In the genomic region with DNA sequence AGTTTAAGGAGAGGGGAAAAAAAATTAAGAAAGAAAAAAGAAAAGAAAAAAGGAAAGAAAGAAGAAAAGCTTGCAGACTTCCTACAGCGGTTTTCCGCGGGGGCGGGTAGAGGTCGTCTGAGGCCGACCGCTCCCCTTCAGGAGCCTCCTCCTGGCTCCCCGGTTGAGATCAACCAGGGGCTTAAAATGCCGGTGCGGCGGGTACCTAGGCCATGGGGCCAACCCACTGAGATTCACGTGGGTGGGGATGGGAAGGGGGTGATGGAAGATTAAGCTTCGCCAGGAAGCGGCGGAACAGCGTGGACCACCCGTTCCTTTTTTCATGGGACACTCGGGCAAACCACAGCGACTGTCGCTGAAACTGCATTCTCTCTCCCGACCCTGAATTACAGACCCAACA, we compare ENCODE assay signal across 9 mouse cellular contexts. TPM values are rescaled to one million over a fixed set of nuclear protein-coding genes. Genes with fewer than 3 reads are reported as not detected.
DNase-seq lines count a peak whose midpoint lies in the region; ATAC-seq and TF ChIP-seq lines count a peak whose summit lies in the region.
"Had no signal": no experiment of that assay in that cellular context is flagged by ENCODE, and none has a peak within 500 bp of the region (broad histone marks: within the 10 kb centered on the region; RNA-seq: fewer than 3 reads in every experiment).

No protein-coding gene starts in this region.

- no peak for TF ChIP-seq CTCF in cerebellum, adult 2 months (IDR thresholded peaks at IDR 0.05; ENCODE audit: borderline replicate concordance, insufficient read depth, low read depth, low read length)

- H3K4me3 ChIP-seq in cerebellum, adult 2 months (replicated peaks; ENCODE audit: insufficient read depth, low read depth, low read length): peak overlapping the region; percentile 30
- H3K4me3 ChIP-seq in ES-E14 (ENCODE audit: insufficient read depth in 1 of 2, low read depth in 1 of 2, low read length in 2 of 2, poor library complexity in 1 of 2, severe bottlenecking in 1 of 2): peak overlapping the region; percentile 77 to 98
- H3K4me3 ChIP-seq in hindbrain, embryonic 12.5 days: peak overlapping the region; percentile 78
- peak overlapping the region; percentile 60 for H3K4me3 ChIP-seq in midbrain, embryonic 15.5 days

- no peaks in the 10 kb centered on the region for H3K9me3 ChIP-seq in ES-E14 (ENCODE audit: control insufficient read depth, insufficient read depth, low read depth, low read length)
- H3K9me3 ChIP-seq in hindbrain, embryonic 12.5 days (replicated peaks): no peaks in the 10 kb centered on the region
- H3K9me3 ChIP-seq in midbrain, embryonic 15.5 days: no peaks in the 10 kb centered on the region

- WGBS in cerebellum, adult 2 months: 20% methylated on average over 21 of the region's 21 CpGs
- WGBS in hindbrain, embryonic 12.5 days: 1% methylated on average over 21 of the region's 21 CpGs
- 2% methylated on average over 21 of the region's 21 CpGs for WGBS in midbrain, embryonic 15.5 days

- peaks cover 6% of the 10 kb centered on the region for H3K36me3 ChIP-seq in ES-E14 (ENCODE audit: control insufficient read depth, insufficient read depth, low read length, poor library complexity, severe bottlenecking)
- H3K36me3 ChIP-seq in hindbrain, embryonic 12.5 days: no peaks in the 10 kb centered on the region
- H3K36me3 ChIP-seq in midbrain, embryonic 15.5 days (replicated peaks): no peaks in the 10 kb centered on the region

- DNase-seq in cerebellum, adult 2 months: no peak
- no peak for DNase-seq in cerebellum, adult 9-11 months
- DNase-seq in ES-E14 (ENCODE audit: low read depth, low spot score): no peak
- DNase-seq in layer of hippocampus, adult 8-10 months (ENCODE audit: low spot score in 2 of 2): no peak
- no peak for DNase-seq in retina, embryonic 14.5 days (ENCODE audit: low spot score)
- no peak for DNase-seq in natural killer cell, adult 2 months (ENCODE audit: low spot score in 2 of 2)
- DNase-seq: retina, postnatal 1 day had no signal

- no peak for TF ChIP-seq POLR2A in cerebellum, adult 2 months (IDR thresholded peaks at IDR 0.05; ENCODE audit: borderline replicate concordance, insufficient read depth, low read length)

- peaks cover 8% of the 10 kb centered on the region; the same call in 1 of the 2 replicates for H3K27me3 ChIP-seq in cerebellum, adult 2 months (ENCODE audit: control insufficient read depth, insufficient read depth, low read length)
- H3K27me3 ChIP-seq in hindbrain, embryonic 12.5 days: peaks cover 24% of the 10 kb centered on the region
- H3K27me3 ChIP-seq in midbrain, embryonic 15.5 days (replicated peaks): peaks cover 6% of the 10 kb centered on the region

- in situ Hi-C loops in ES-E14 (cut with MboI; ENCODE audit: low sequenced_read_pairs in 2 of 2, unreplicated experiment in 2 of 2): no loop called here

- no peak for ATAC-seq in hindbrain, embryonic 12.5 days (ENCODE audit: low FRiP score)
- ATAC-seq in midbrain, embryonic 15.5 days (replicated peaks): no peak

- peaks cover 7% of the 10 kb centered on the region; the same call in 1 of the 2 replicates for H3K4me1 ChIP-seq in cerebellum, adult 2 months (ENCODE audit: control insufficient read depth, insufficient read depth, low read length)
- H3K4me1 ChIP-seq in ES-E14 (ENCODE audit: control insufficient read depth in 2 of 2, insufficient read depth in 2 of 2, low read length in 2 of 2, poor library complexity in 1 of 2): peaks cover 12 to 35% of the 10 kb centered on the region in 2 experiments; a peak in 3 of 4 replicates
- H3K4me1 ChIP-seq in hindbrain, embryonic 12.5 days: peaks cover 68% of the 10 kb centered on the region
- H3K4me1 ChIP-seq in midbrain, embryonic 15.5 days: peaks cover 68% of the 10 kb centered on the region

- peak overlapping the region; percentile 67 for H3K9ac ChIP-seq in ES-E14 (ENCODE audit: insufficient read depth, low read depth, low read length, poor library complexity, severe bottlenecking)
- H3K9ac ChIP-seq in hindbrain, embryonic 12.5 days: peak overlapping the region; percentile 88
- peak overlapping the region; percentile 49 for H3K9ac ChIP-seq in midbrain, embryonic 15.5 days

- H3K4me2 ChIP-seq in hindbrain, embryonic 12.5 days (replicated peaks): peak overlapping the region; percentile 87
- H3K4me2 ChIP-seq in midbrain, embryonic 15.5 days: peak overlapping the region; percentile 98

- no peak overlapping the region for H3K27ac ChIP-seq in cerebellum, adult 2 months (ENCODE audit: insufficient read depth, low read length)
- no peak overlapping the region; the same call in 1 of the 2 replicates for H3K27ac ChIP-seq in ES-E14 (ENCODE audit: insufficient read depth, low read depth, low read length, poor library complexity, severe bottlenecking)
- H3K27ac ChIP-seq in hindbrain, embryonic 12.5 days: peak overlapping the region; percentile 24; the same call in 1 of the 2 replicates
- H3K27ac ChIP-seq in midbrain, embryonic 15.5 days: no peak overlapping the region

TF ChIP-seq in ES-E14, 5 proteins besides CTCF, POLR2A, EP300 and RAD21:
- no peak for TF ChIP-seq CHD2 (IDR thresholded peaks at IDR 0.05; ENCODE audit: low read depth, low read length)
- TF ChIP-seq ZC3H11A (IDR thresholded peaks at IDR 0.05; ENCODE audit: borderline replicate concordance, low read depth, low read length): no peak
- no peak for TF ChIP-seq HCFC1 (IDR thresholded peaks at IDR 0.05; ENCODE audit: borderline replicate concordance, insufficient read depth, low read length)
- no peak for TF ChIP-seq MAFK (IDR thresholded peaks at IDR 0.05; ENCODE audit: insufficient read depth, low read depth, low read length)
- TF ChIP-seq ZNF384 (IDR thresholded peaks at IDR 0.05; ENCODE audit: low read depth, low read length): no peak

RNA-seq across cellular contexts. Expression of a gene that starts 2.3 kb away (rescaled TPM):
- polyA plus RNA-seq in cerebellum, adult 2 months (2012; rRNA removed): 52.4 and 55.4 TPM in 2 replicates
- total RNA-seq in ES-E14 (2012; rRNA removed): 25.2 and 42.4 TPM in 2 replicates
- polyA plus RNA-seq in hindbrain, embryonic 12.5 days (2016; fragmentation: Nextera tagmentation; extraction: Ambion mirVana): 40.6 and 41.7 TPM in 2 replicates
- polyA plus RNA-seq in midbrain, embryonic 15.5 days (2015; fragmentation: Nextera tagmentation; extraction: Ambion mirVana): 43.3 and 46.6 TPM in 2 replicates
- total RNA-seq in layer of hippocampus, adult 8-10 months (2022): 10 to 100 TPM; 44.5 to 52.4 (median 49.1) TPM

Comparison
In these comparisons a context has a peak if more than half of its experiments do, and no peak if none do; other contexts are left out.
1. H3K4me3 ChIP-seq: peak in every context shown above with its lines; median percentile 88 in ES-E14; 78 in hindbrain, embryonic 12.5 days; 60 in midbrain, embryonic 15.5 days; 30 in cerebellum, adult 2 months.